Mouse (Mus musculus): ENCODE data around the gene Tax1bp3. TPM values are rescaled to one million over a fixed set of nuclear protein-coding genes. Genes with fewer than 3 reads are reported as not detected.

Tax1bp3 gene
- polyA plus RNA-seq, 1 experiment from 2014 or later: 227 TPM

- Histone ChIP-seq H3K4me2 (ENCODE audit: low read depth) (no peak overlapping the region), H3K4me3 (ENCODE audit: low read depth, low read length) (no peak overlapping the region), H3K27ac (ENCODE audit: low read depth, low read length) (no peak overlapping the region), H3K36me3 (ENCODE audit: control insufficient read depth, insufficient read depth, low read length) (peaks cover 6% of the 10 kb centered on the region), H3K9ac (ENCODE audit: low read length) (no peak overlapping the region), H3K27me3 (ENCODE audit: control insufficient read depth, insufficient read depth, low read length) (no peaks in the 10 kb centered on the region), H3K4me1 (ENCODE audit: control insufficient read depth, insufficient read depth, low read length) (no peaks in the 10 kb centered on the region), H3K9me3 (ENCODE audit: control insufficient read depth, low read length) (no peaks in the 10 kb centered on the region)
- ATAC-seq (ENCODE audit: insufficient read depth, low FRiP score, low TSS enrichment) (no peak), DNase-seq (ENCODE audit: low spot score) (no peak)
- WGBS: 90% methylated on average over 6 of the region's 6 CpGs
Observed at GRCm38 (mm10) chr11:73187231-73187630, 10.3 kb downstream of the Tax1bp3 start.

GRCm38 (mm10) chr11:73193047-73193446, 16.2 kb downstream of the Tax1bp3 start:
- H3K4me1 ChIP-seq (ENCODE audit: control insufficient read depth, insufficient read depth, low read length): no peaks in the 10 kb centered on the region
- no peak overlapping the region for H3K4me3 ChIP-seq (ENCODE audit: low read depth, low read length)
- ATAC-seq (ENCODE audit: insufficient read depth, low FRiP score, low TSS enrichment) (no peak), DNase-seq (ENCODE audit: low spot score) (no peak)
- WGBS: 78% methylated on average over 6 of the region's 6 CpGs
- no peaks in the 10 kb centered on the region for H3K36me3 ChIP-seq (ENCODE audit: control insufficient read depth, insufficient read depth, low read length)
- no peak overlapping the region for H3K4me2 ChIP-seq (ENCODE audit: low read depth)
- H3K27ac ChIP-seq (ENCODE audit: low read depth, low read length): no peak overlapping the region
- H3K9ac ChIP-seq (ENCODE audit: low read length): no peak overlapping the region
- no peaks in the 10 kb centered on the region for H3K9me3 ChIP-seq (ENCODE audit: control insufficient read depth, low read length)
- H3K27me3 ChIP-seq (ENCODE audit: control insufficient read depth, insufficient read depth, low read length): no peaks in the 10 kb centered on the region

GRCm38 (mm10) chr11:73194444-73194843, 17.6 kb downstream of the Tax1bp3 start:
- Histone ChIP-seq H3K9me3 (ENCODE audit: control insufficient read depth, low read length) (no peaks in the 10 kb centered on the region), H3K27ac (ENCODE audit: low read depth, low read length) (no peak overlapping the region), H3K4me2 (ENCODE audit: low read depth) (no peak overlapping the region), H3K4me3 (ENCODE audit: low read depth, low read length) (no peak overlapping the region), H3K36me3 (ENCODE audit: control insufficient read depth, insufficient read depth, low read length) (no peaks in the 10 kb centered on the region), H3K27me3 (ENCODE audit: control insufficient read depth, insufficient read depth, low read length) (no peaks in the 10 kb centered on the region), H3K9ac (ENCODE audit: low read length) (no peak overlapping the region), H3K4me1 (ENCODE audit: control insufficient read depth, insufficient read depth, low read length) (no peaks in the 10 kb centered on the region)
- ATAC-seq (ENCODE audit: insufficient read depth, low FRiP score, low TSS enrichment): no peak
- DNase-seq (ENCODE audit: low spot score): no peak
- WGBS: 80% methylated on average over 2 of the region's 2 CpGs

GRCm38 (mm10) chr11:73198190-73198589, 21.3 kb downstream of the Tax1bp3 start:
- H3K4me2 ChIP-seq (ENCODE audit: low read depth): peak overlapping the region; percentile 97
- WGBS: 2% methylated on average over 1 of the region's 1 CpGs
- no peak for ATAC-seq (ENCODE audit: insufficient read depth, low FRiP score, low TSS enrichment)

GRCm38 (mm10) chr11:73198603-73199229, 21.8 kb downstream of the Tax1bp3 start, which contains the start of gene Ctns:
Gene Ctns, minus strand, starts transcription at chr11:73199042.
- Histone ChIP-seq H3K9ac (ENCODE audit: low read length) (peak within 1 kb of the TSS; percentile 60), H3K27me3 (ENCODE audit: control insufficient read depth, insufficient read depth, low read length) (no peaks in the 10 kb centered on the region), H3K27ac (ENCODE audit: low read depth, low read length) (no peak within 1 kb of the TSS), H3K4me3 (ENCODE audit: low read depth, low read length) (peak within 1 kb of the TSS; percentile 62), H3K4me1 (ENCODE audit: control insufficient read depth, insufficient read depth, low read length) (no peaks in the 10 kb centered on the region; the same call in 1 of the 2 replicates), H3K36me3 (ENCODE audit: control insufficient read depth, insufficient read depth, low read length) (no peaks in the 10 kb centered on the region), H3K9me3 (ENCODE audit: control insufficient read depth, low read length) (no peaks in the 10 kb centered on the region), H3K4me2 (ENCODE audit: low read depth) (peak within 1 kb of the TSS; percentile 97)
- DNase-seq (ENCODE audit: low spot score) (no peak), ATAC-seq (ENCODE audit: insufficient read depth, low FRiP score, low TSS enrichment) (peak; percentile 95)
- WGBS: 2% methylated on average over 22 of the region's 22 CpGs

More at GRCm38 (mm10) chr11:73198190-73198589, 21.3 kb downstream of the Tax1bp3 start:
- Histone ChIP-seq H3K9me3 (ENCODE audit: control insufficient read depth, low read length) (no peaks in the 10 kb centered on the region), H3K9ac (ENCODE audit: low read length) (peak overlapping the region; percentile 60; the same call in 1 of the 2 replicates), H3K27me3 (ENCODE audit: control insufficient read depth, insufficient read depth, low read length) (no peaks in the 10 kb centered on the region), H3K4me3 (ENCODE audit: low read depth, low read length) (peak overlapping the region; percentile 62), H3K27ac (ENCODE audit: low read depth, low read length) (no peak overlapping the region), H3K36me3 (ENCODE audit: control insufficient read depth, insufficient read depth, low read length) (no peaks in the 10 kb centered on the region), H3K4me1 (ENCODE audit: control insufficient read depth, insufficient read depth, low read length) (no peaks in the 10 kb centered on the region; the same call in 1 of the 2 replicates)
- no peak for DNase-seq (ENCODE audit: low spot score)

- Histone ChIP-seq H3K27me3 (ENCODE audit: control insufficient read depth, insufficient read depth, low read length) (no peaks in the 10 kb centered on the region), H3K9ac (ENCODE audit: low read length) (peak within 1 kb of the TSS; percentile 60), H3K36me3 (ENCODE audit: control insufficient read depth, insufficient read depth, low read length) (no peaks in the 10 kb centered on the region), H3K4me3 (ENCODE audit: low read depth, low read length) (peak within 1 kb of the TSS; percentile 62), H3K4me1 (ENCODE audit: control insufficient read depth, insufficient read depth, low read length) (no peaks in the 10 kb centered on the region; the same call in 1 of the 2 replicates), H3K4me2 (ENCODE audit: low read depth) (peak within 1 kb of the TSS; percentile 97), H3K27ac (ENCODE audit: low read depth, low read length) (no peak within 1 kb of the TSS), H3K9me3 (ENCODE audit: control insufficient read depth, low read length) (no peaks in the 10 kb centered on the region)
- ATAC-seq (ENCODE audit: insufficient read depth, low FRiP score, low TSS enrichment) (peak; percentile 98), DNase-seq (ENCODE audit: low spot score) (peak; percentile 93)
- WGBS: 0% methylated on average over 32 of the region's 32 CpGs
Observed at GRCm38 (mm10) chr11:73199230-73199712, 22.4 kb downstream of the Tax1bp3 start, which contains the start of gene Shpk. Gene Shpk, plus strand, starts transcription at chr11:73199460.

- H3K9me3 ChIP-seq (ENCODE audit: control insufficient read depth, low read length): no peaks in the 10 kb centered on the region
- peak overlapping the region; percentile 97 for H3K4me2 ChIP-seq (ENCODE audit: low read depth)
- 5% methylated on average over 12 of the region's 12 CpGs for WGBS
- H3K27me3 ChIP-seq (ENCODE audit: control insufficient read depth, insufficient read depth, low read length): no peaks in the 10 kb centered on the region
- no peaks in the 10 kb centered on the region for H3K36me3 ChIP-seq (ENCODE audit: control insufficient read depth, insufficient read depth, low read length)
- H3K27ac ChIP-seq (ENCODE audit: low read depth, low read length): no peak overlapping the region
- no peaks in the 10 kb centered on the region; the same call in 1 of the 2 replicates for H3K4me1 ChIP-seq (ENCODE audit: control insufficient read depth, insufficient read depth, low read length)
- peak overlapping the region; percentile 62 for H3K4me3 ChIP-seq (ENCODE audit: low read depth, low read length)
- H3K9ac ChIP-seq (ENCODE audit: low read length): peak overlapping the region; percentile 58
- no peak for DNase-seq (ENCODE audit: low spot score)
- ATAC-seq (ENCODE audit: insufficient read depth, low FRiP score, low TSS enrichment): no peak
Observed at GRCm38 (mm10) chr11:73199879-73200278, 23.0 kb downstream of the Tax1bp3 start.

- 76% methylated on average over 2 of the region's 2 CpGs for WGBS
- H3K4me2 ChIP-seq (ENCODE audit: low read depth): no peak overlapping the region
- H3K9me3 ChIP-seq (ENCODE audit: control insufficient read depth, low read length): no peaks in the 10 kb centered on the region
- ATAC-seq (ENCODE audit: insufficient read depth, low FRiP score, low TSS enrichment): no peak
- no peak overlapping the region for H3K27ac ChIP-seq (ENCODE audit: low read depth, low read length)
- H3K36me3 ChIP-seq (ENCODE audit: control insufficient read depth, insufficient read depth, low read length): no peaks in the 10 kb centered on the region
- H3K4me1 ChIP-seq (ENCODE audit: control insufficient read depth, insufficient read depth, low read length): no peaks in the 10 kb centered on the region; the same call in 1 of the 2 replicates
- H3K9ac ChIP-seq (ENCODE audit: low read length): no peak overlapping the region
- DNase-seq (ENCODE audit: low spot score): no peak
- H3K27me3 ChIP-seq (ENCODE audit: control insufficient read depth, insufficient read depth, low read length): no peaks in the 10 kb centered on the region
- no peak overlapping the region for H3K4me3 ChIP-seq (ENCODE audit: low read depth, low read length)
Observed at GRCm38 (mm10) chr11:73201021-73201420, 24.1 kb downstream of the Tax1bp3 start.

GRCm38 (mm10) chr11:73201597-73201996, 24.7 kb downstream of the Tax1bp3 start:
- DNase-seq (ENCODE audit: low spot score): no peak
- 35% methylated on average over 4 of the region's 4 CpGs for WGBS

More at GRCm38 (mm10) chr11:73201597-73201996, 24.7 kb downstream of the Tax1bp3 start:
- no peaks in the 10 kb centered on the region; the same call in 1 of the 2 replicates for H3K4me1 ChIP-seq (ENCODE audit: control insufficient read depth, insufficient read depth, low read length)
- ATAC-seq (ENCODE audit: insufficient read depth, low FRiP score, low TSS enrichment): no peak
- no peak overlapping the region for H3K4me2 ChIP-seq (ENCODE audit: low read depth)
- no peaks in the 10 kb centered on the region for H3K27me3 ChIP-seq (ENCODE audit: control insufficient read depth, insufficient read depth, low read length)
- no peak overlapping the region for H3K4me3 ChIP-seq (ENCODE audit: low read depth, low read length)
- no peak overlapping the region for H3K9ac ChIP-seq (ENCODE audit: low read length)
- H3K9me3 ChIP-seq (ENCODE audit: control insufficient read depth, low read length): no peaks in the 10 kb centered on the region
- H3K27ac ChIP-seq (ENCODE audit: low read depth, low read length): no peak overlapping the region
- H3K36me3 ChIP-seq (ENCODE audit: control insufficient read depth, insufficient read depth, low read length): no peaks in the 10 kb centered on the region
